Mouse (Mus musculus) right cerebral cortex, postnatal 25 days (tissue): ENCODE measurements around the gene Tiam2.

Experiments
- DNase-seq: peaks from one replicate; pipeline ENCODE4 v3.0.0; 2022

Tiam2 gene

DNA sequence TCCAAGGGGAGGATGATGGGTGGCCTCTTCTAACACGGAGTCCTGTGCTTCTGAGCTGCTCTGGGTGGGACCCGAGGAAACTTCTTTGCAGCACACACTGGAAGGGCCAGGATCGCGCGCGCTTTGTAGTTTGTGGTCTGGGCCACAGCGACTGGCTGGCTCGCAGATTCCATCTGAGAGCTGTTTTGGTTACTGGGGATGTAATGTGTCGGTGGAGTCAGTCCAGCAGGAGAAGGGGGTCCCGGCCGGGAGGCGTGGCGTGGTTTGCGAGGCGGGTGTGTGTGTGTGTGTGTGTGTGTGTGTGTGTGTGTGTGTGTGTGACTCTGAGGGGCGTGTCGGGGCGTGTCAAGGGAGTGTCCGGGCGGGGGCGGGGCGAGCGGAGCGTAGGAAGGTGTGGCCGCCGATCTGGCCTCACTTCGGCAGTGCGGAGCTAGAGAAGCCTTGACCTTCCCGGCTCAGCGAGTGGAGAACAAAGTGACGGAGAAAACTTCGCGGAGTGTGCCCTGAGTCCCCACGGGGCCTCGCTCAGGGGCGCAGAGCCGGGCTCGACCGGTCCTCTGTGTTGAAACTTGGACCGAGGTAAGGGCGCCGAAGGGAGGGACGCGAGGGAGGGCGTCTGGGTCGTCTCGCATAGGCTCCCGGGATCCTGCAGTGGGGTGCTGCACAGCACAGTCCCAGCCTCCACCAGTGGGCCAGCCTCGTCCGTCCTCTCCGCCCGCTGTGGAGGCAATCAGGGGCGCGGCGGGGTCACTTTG, at the start of gene Tiam2:
Tiam2 (plus strand) TSS at position 426 of the 755 bp plus-strand sequence.
- no peak for DNase-seq

- DNase-seq, result no peak
Measured at GRCm38 (mm10) chr17:3280321-3280720, 46.1 kb upstream of the Tiam2 start.

DNA sequence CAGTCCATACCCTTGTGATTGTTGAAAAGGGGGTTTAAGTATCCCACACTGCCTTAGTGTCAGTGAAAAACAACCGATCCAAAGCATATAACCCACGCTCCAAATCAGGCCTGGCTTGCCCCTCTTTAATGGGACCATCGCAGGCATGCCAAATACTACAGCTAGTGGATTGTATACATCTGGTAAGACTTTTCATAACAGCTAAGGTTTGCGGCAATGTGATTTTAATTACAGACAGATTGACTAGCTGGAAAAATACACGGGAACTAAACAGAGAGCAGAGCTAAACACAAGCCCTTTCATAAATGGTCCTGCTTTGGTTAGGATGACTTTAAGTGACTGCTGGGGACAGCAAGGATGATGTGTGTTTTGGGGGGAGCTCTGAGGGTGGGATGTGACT, 44.4 kb upstream of the Tiam2 start:
- no peak for DNase-seq

- no peak for DNase-seq
Measured at GRCm38 (mm10) chr17:3285030-3285671, 41.2 kb upstream of the Tiam2 start.

- DNase-seq, result no peak
Measured at GRCm38 (mm10) chr17:3286123-3286825, 40.1 kb upstream of the Tiam2 start.

GRCm38 (mm10) chr17:3288341-3288740, 38.0 kb upstream of the Tiam2 start:
- DNase-seq, result peak; percentile 40

DNA sequence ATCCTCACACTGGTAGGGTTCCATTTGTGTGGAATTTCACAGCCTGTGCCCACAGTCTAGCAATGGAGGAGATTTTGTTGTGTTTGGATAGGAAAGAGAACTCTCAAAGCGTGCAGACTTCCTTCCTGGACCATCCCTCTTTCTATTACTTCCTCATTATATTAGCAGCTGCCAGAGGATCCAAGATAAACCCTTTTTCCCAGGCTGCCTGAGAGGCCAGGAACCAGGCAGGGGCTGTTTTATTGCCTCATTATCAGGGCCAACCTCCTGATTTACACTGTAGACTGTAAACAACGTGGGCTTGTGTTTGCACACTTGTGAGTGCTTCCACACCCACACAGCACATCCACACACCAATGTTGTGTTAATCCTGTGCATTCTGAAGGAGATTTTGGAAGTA, 31.3 kb upstream of the Tiam2 start:
- no peak for DNase-seq

GRCm38 (mm10) chr17:3299487-3299886, 26.9 kb upstream of the Tiam2 start:
- no peak for DNase-seq

GRCm38 (mm10) chr17:3305926-3306325, 20.4 kb upstream of the Tiam2 start:
- no peak for DNase-seq

- DNase-seq, result peak; percentile 70
Measured at GRCm38 (mm10) chr17:3313711-3314624, 12.4 kb upstream of the Tiam2 start.

GRCm38 (mm10) chr17:3314625-3315020, 11.8 kb upstream of the Tiam2 start:
- DNase-seq, result no peak

DNA sequence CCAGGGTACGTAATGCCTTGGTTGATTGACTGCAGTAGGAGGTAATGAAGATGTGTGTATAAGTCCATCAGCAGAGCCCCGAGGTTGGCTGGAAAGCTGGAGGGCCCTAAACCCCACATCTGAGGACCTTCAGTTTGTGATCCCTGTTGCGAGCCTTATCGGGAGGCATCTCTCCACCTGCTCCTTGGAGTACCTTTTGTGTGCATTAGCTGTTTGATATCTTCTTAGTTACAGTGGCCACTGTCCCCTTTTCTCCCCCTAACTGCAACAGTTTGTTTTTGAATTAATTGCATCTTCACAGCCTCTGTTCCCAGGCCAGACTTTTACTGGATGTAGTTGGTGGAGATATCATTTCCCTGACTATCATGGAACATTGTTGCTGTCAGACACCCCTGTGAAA, 10.8 kb upstream of the Tiam2 start:
- DNase-seq, result no peak

DNA sequence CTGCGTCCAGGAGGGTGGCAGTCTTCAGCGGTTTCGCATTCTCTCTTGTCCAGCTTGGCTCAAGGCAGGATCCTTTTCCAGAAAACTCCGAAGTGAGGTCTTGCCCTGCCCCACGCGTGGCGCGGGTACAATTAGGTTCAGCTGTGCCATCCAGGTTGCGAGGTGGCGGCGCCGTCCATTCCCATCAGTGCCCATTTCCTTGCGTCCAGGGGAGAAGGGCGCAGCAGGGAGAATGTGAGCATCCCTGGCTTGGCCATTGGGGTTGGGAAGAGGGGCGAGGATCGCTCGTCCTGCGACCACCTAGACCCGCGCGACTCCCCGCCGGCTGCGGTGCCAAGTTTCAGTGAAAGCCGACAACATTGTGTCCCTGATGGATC, 518 bp downstream of the Tiam2 start:
- DNase-seq, result no peak

DNA sequence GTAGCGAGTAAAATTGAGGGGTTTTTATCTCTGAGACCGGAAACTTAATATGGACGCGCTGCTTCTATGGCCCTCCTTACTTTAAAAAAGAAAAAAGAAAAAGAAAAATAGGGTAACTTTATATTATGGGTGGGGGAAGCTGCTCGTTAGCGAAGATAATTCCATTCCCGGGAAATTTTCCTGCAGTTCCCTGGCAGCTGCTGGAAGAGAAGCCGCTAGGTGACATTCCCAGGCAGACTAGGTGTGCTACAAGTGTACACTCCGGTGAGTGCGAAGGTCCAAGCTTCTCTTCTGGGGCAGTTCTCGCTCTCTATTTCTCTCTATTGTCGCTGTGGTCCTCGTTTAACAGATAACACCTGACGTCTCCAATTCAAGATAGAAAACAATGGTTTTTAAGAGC, 962 bp downstream of the Tiam2 start:
- no peak for DNase-seq

DNA sequence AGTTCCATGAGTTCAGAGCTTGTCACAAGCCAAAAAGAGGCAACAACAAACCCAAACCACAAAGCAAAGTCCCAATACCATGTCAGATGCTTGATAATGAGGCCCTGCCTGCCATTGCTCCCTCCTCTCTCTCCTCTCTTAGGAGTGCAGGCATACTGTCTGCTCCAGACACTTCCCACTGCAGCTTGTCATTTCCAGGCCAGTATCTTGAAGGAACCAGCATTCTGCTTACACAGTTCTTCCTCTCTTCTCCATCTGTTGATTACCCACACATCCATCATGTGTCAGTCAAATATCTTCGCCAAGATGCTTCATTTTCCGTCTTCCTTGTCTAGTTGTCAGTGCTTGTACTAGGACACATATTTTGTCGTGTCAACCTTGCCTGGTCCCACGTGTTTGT, 2.4 kb downstream of the Tiam2 start:
- no peak for DNase-seq

GRCm38 (mm10) chr17:3329429-3329828, 3.1 kb downstream of the Tiam2 start:
- no peak for DNase-seq

GRCm38 (mm10) chr17:3331721-3332461, 5.5 kb downstream of the Tiam2 start:
- no peak for DNase-seq

DNA sequence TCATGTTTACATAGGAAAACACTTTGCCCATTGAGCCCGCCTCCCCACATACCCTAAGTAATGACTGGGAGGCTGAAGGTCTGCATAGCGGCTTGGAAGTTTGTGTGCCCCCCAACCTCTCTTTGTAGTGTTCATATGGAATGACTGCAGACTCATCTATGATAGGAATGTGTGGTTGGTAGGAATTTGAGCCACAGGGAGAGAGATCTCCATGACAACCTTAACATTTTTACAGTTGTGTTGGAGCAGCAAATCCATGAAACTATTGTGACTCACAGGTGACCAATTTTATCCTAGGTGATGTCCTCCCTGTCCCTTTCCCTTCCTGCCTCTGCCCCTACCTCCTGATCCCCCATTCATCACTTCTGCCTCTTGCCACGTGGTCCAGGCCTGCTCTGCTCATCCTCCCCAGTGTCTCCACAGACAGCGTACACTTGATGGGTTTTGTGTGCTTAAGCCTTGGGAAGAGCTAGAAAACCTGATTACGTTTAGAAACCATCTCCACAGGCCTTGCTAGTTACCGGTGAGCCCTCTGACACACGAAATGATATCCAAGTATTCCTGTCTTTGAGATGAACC, 9.9 kb downstream of the Tiam2 start:
- DNase-seq, result no peak

DNA sequence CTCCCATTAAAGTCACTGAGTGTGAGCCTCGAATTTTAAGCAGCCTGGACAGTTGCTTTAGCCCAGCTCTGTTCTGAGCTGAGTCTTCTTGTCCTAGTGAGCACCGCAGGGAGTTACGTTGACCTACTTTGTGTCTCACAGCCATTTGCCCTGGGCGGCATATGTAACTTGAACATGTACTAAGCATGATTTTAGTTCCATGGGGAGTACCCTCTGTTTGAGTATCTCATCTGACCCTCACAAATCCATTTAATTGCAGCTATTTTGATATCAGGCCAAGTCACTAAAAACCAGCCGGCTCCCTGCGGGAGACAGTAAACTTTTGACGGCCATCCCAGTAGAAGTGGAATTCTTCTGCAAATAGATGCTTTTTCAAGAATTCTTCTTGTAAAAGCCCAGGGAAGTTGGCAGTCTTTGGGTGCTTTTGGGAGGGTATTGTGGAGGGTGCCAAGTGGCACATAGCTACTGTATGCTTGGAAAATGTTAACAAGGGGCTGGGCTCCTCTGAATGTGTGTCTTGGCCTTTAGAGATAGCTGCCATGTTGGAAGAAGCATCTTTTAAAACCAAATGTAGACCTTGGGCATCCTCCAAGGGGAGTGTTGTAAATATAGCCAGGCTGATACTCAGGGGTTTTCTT, 10.6 kb downstream of the Tiam2 start:
- no peak for DNase-seq

- no peak for DNase-seq
Measured at GRCm38 (mm10) chr17:3337525-3337888, 11.1 kb downstream of the Tiam2 start.

GRCm38 (mm10) chr17:3338821-3339220, 12.4 kb downstream of the Tiam2 start:
- DNase-seq, result no peak
